Mouse (Mus musculus): ENCODE data around the gene Qrsl1. TPM values are rescaled to one million over a fixed set of nuclear protein-coding genes. Genes with fewer than 3 reads are reported as not detected.

Qrsl1 gene
- polyA plus RNA-seq, 1 experiment from 2014 or later: 24.2 TPM

GRCm38 (mm10) chr10:43855916-43856315 is 45.6 kb downstream of the Qrsl1 start:
- Histone ChIP-seq H3K4me2 (replicated peaks) (no peak overlapping the region), H3K27me3 (no peaks in the 10 kb centered on the region), H3K4me1 (no peaks in the 10 kb centered on the region), H3K9me3 (no peaks in the 10 kb centered on the region), H3K27ac (replicated peaks) (no peak overlapping the region), H3K4me3 (no peak overlapping the region), H3K9ac (replicated peaks) (no peak overlapping the region), H3K36me3 (no peaks in the 10 kb centered on the region)
- 96% methylated on average over 9 of the region's 9 CpGs for WGBS
- ATAC-seq (replicated peaks): no peak

GRCm38 (mm10) chr10:43851898-43852297 is 49.6 kb downstream of the Qrsl1 start:
- no peak for ATAC-seq (replicated peaks)
- Histone ChIP-seq H3K36me3 (no peaks in the 10 kb centered on the region), H3K9me3 (no peaks in the 10 kb centered on the region), H3K27me3 (no peaks in the 10 kb centered on the region), H3K27ac (replicated peaks) (no peak overlapping the region), H3K4me3 (no peak overlapping the region), H3K9ac (replicated peaks) (no peak overlapping the region), H3K4me2 (replicated peaks) (no peak overlapping the region), H3K4me1 (no peaks in the 10 kb centered on the region)
- WGBS: 89% methylated on average over 5 of the region's 5 CpGs

- ATAC-seq (replicated peaks): no peak
- no peak overlapping the region for H3K9ac ChIP-seq (replicated peaks)
- H3K27me3 ChIP-seq: no peaks in the 10 kb centered on the region
- H3K4me1 ChIP-seq: no peaks in the 10 kb centered on the region
- 87% methylated on average over 3 of the region's 3 CpGs for WGBS
- no peaks in the 10 kb centered on the region for H3K9me3 ChIP-seq
- H3K27ac ChIP-seq (replicated peaks): no peak overlapping the region
- H3K4me2 ChIP-seq (replicated peaks): no peak overlapping the region
- no peak overlapping the region for H3K4me3 ChIP-seq
- H3K36me3 ChIP-seq: no peaks in the 10 kb centered on the region
These were observed 52.1 kb downstream of the Qrsl1 start for GRCm38 (mm10) chr10:43849478-43849877.

- ATAC-seq (replicated peaks): no peak
- 76% methylated on average over 2 of the region's 2 CpGs for WGBS
- no peaks in the 10 kb centered on the region for H3K9me3 ChIP-seq
- no peaks in the 10 kb centered on the region for H3K4me1 ChIP-seq
- no peak overlapping the region for H3K9ac ChIP-seq (replicated peaks)
- H3K36me3 ChIP-seq: no peaks in the 10 kb centered on the region
- H3K4me2 ChIP-seq (replicated peaks): no peak overlapping the region
- H3K27me3 ChIP-seq: no peaks in the 10 kb centered on the region
- H3K4me3 ChIP-seq: no peak overlapping the region
- no peak overlapping the region for H3K27ac ChIP-seq (replicated peaks)
These were observed 55.4 kb downstream of the Qrsl1 start for GRCm38 (mm10) chr10:43846141-43846622.

- WGBS: 68% methylated on average over 3 of the region's 3 CpGs
- Histone ChIP-seq H3K4me1 (no peaks in the 10 kb centered on the region), H3K4me3 (no peak overlapping the region), H3K27me3 (no peaks in the 10 kb centered on the region), H3K9me3 (no peaks in the 10 kb centered on the region), H3K27ac (replicated peaks) (no peak overlapping the region), H3K36me3 (no peaks in the 10 kb centered on the region), H3K9ac (replicated peaks) (no peak overlapping the region), H3K4me2 (replicated peaks) (no peak overlapping the region)
- ATAC-seq (replicated peaks): no peak
These were observed 56.1 kb downstream of the Qrsl1 start for GRCm38 (mm10) chr10:43845442-43845841.

GRCm38 (mm10) chr10:43841441-43841840 is 60.1 kb downstream of the Qrsl1 start:
- no peak for ATAC-seq (replicated peaks)
- Histone ChIP-seq H3K4me2 (replicated peaks) (no peak overlapping the region), H3K4me1 (no peaks in the 10 kb centered on the region), H3K4me3 (no peak overlapping the region), H3K9me3 (no peaks in the 10 kb centered on the region), H3K9ac (replicated peaks) (no peak overlapping the region), H3K36me3 (no peaks in the 10 kb centered on the region), H3K27me3 (no peaks in the 10 kb centered on the region), H3K27ac (replicated peaks) (no peak overlapping the region)
- 88% methylated on average over 5 of the region's 5 CpGs for WGBS

DNA sequence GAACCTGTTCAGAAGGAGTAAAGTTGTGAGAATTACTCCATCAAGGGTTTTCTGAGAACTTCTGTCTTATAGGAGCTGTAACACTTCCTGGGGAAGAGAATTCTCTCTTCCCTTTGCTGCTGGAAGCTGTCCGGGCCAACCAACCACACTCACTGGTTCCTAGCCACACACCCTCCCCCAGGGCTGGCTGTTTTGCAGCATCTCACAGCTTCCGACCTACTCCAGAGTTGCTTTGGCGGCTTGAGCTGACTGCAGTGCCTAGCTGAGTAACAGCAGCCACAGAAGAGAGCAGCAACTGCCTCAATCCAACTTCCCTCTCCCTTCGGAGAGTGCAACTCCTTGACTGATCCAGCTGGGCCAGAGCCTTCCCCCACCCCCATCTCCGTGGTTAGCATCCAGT is 68.7 kb downstream of the Qrsl1 start:
- Histone ChIP-seq H3K9me3 (no peaks in the 10 kb centered on the region), H3K9ac (replicated peaks) (no peak overlapping the region), H3K4me2 (replicated peaks) (no peak overlapping the region), H3K36me3 (no peaks in the 10 kb centered on the region), H3K27ac (replicated peaks) (no peak overlapping the region), H3K4me3 (no peak overlapping the region), H3K27me3 (no peaks in the 10 kb centered on the region), H3K4me1 (no peaks in the 10 kb centered on the region)
- ATAC-seq (replicated peaks): no peak
- 33% methylated on average over 5 of the region's 5 CpGs for WGBS

DNA sequence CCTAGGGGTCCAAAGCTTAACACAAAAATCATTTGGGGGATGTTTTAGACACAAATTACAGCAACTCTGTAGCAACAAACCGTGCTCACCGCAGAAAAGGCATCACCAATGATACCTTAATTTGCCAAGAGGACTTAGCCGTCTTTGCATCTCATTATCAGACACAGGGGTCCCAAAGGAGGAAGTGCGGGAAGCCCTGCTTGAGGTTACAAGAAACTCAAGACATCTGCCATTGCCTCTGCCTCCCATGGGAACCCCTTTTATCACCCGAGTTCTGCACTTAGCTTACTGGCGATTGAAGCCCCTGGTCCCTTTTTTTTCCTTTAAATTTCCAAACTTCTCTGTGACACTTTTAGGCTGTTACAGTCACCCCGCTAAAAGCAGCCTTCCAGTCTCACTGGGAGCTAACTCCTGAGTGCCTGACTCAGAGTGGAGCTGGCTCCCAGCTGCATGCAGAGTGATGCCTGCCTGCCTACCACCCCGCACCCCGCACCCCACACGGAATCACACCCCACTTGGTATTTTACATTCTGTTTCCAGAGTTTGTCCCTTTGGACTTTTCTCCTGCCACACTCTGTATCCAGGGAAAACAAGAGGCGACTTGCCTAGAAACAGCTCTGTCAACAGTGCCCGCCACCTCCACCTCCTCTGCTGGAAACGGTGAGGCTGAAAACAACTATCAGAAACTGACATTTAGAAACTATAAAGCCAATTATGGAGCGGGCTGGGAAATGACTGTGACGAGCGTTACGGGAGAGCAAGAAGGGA is 71.1 kb downstream of the Qrsl1 start:
- H3K27ac ChIP-seq (replicated peaks): no peak overlapping the region
- WGBS: 36% methylated on average over 17 of the region's 17 CpGs
- no peak overlapping the region for H3K4me3 ChIP-seq
- no peaks in the 10 kb centered on the region for H3K36me3 ChIP-seq
- no peak overlapping the region for H3K4me2 ChIP-seq (replicated peaks)
- ATAC-seq (replicated peaks): no peak
- H3K27me3 ChIP-seq: no peaks in the 10 kb centered on the region
- no peaks in the 10 kb centered on the region for H3K9me3 ChIP-seq
- H3K9ac ChIP-seq (replicated peaks): no peak overlapping the region
- H3K4me1 ChIP-seq: no peaks in the 10 kb centered on the region

GRCm38 (mm10) chr10:43828686-43829015 is 72.9 kb downstream of the Qrsl1 start:
- no peaks in the 10 kb centered on the region for H3K9me3 ChIP-seq
- H3K4me1 ChIP-seq: no peaks in the 10 kb centered on the region
- no peak overlapping the region for H3K9ac ChIP-seq (replicated peaks)
- WGBS: 82% methylated on average over 10 of the region's 10 CpGs
- ATAC-seq (replicated peaks): no peak
- no peaks in the 10 kb centered on the region for H3K27me3 ChIP-seq
- H3K4me3 ChIP-seq: no peak overlapping the region
- H3K4me2 ChIP-seq (replicated peaks): no peak overlapping the region
- H3K27ac ChIP-seq (replicated peaks): no peak overlapping the region
- no peaks in the 10 kb centered on the region for H3K36me3 ChIP-seq

- H3K4me2 ChIP-seq (replicated peaks): no peak overlapping the region
- no peak overlapping the region for H3K27ac ChIP-seq (replicated peaks)
- H3K9ac ChIP-seq (replicated peaks): no peak overlapping the region
- no peak for ATAC-seq (replicated peaks)
- H3K9me3 ChIP-seq: no peaks in the 10 kb centered on the region
- H3K36me3 ChIP-seq: no peaks in the 10 kb centered on the region
- no peak overlapping the region for H3K4me3 ChIP-seq
- H3K4me1 ChIP-seq: no peaks in the 10 kb centered on the region
- H3K27me3 ChIP-seq: no peaks in the 10 kb centered on the region
- WGBS: 93% methylated on average over 10 of the region's 10 CpGs
These were observed 73.4 kb downstream of the Qrsl1 start for GRCm38 (mm10) chr10:43827958-43828685.

DNA sequence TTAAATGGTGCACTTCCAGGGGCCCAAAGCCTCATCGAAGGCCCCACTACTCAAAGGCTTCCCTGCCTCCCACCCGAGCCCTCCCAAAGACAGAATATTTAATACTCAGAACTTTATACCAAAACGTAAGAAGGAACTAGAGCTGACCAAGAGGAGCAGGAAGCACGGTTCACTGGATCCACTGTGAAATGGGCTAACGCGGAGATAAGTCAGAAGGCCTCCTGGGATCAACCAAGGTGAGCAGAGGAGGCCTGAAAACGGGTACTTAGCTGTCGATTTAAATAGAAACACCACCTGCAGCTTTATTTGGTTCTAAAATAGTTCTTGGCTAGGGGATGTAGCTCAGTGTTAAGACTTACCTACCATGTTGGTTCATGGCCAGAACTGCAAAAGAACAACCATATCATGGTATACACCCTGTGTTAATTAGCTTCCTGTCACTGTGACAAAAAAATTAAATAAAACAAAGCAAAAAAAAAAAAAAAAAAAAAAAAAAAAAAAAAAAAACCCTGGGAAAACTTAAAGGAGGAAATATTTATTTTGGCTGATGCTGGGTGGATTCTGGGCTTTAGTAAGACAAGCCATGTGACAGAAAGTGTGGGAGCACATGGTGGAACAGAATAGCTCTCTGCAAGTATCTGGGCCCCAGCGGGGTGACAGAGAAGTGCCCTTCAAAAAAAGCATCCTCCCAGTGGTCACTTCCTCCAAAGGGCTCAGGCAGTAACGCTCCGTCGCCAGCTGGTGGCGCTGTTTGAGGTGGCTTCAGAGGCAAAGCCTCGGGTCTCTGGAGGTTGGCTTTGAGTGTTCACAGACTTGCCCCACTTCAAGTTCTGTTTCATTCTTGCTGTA is 74.5 kb downstream of the Qrsl1 start:
- H3K4me1 ChIP-seq: no peaks in the 10 kb centered on the region
- no peaks in the 10 kb centered on the region for H3K36me3 ChIP-seq
- no peaks in the 10 kb centered on the region for H3K9me3 ChIP-seq
- no peak overlapping the region for H3K9ac ChIP-seq (replicated peaks)
- no peak overlapping the region for H3K27ac ChIP-seq (replicated peaks)
- no peak overlapping the region for H3K4me2 ChIP-seq (replicated peaks)
- 86% methylated on average over 14 of the region's 14 CpGs for WGBS
- no peaks in the 10 kb centered on the region for H3K27me3 ChIP-seq
- ATAC-seq (replicated peaks): no peak
- no peak overlapping the region for H3K4me3 ChIP-seq

GRCm38 (mm10) chr10:43825696-43826095 is 75.8 kb downstream of the Qrsl1 start:
- H3K9me3 ChIP-seq: no peaks in the 10 kb centered on the region
- H3K4me2 ChIP-seq (replicated peaks): no peak overlapping the region
- H3K27me3 ChIP-seq: no peaks in the 10 kb centered on the region
- 98% methylated on average over 6 of the region's 6 CpGs for WGBS
- no peaks in the 10 kb centered on the region for H3K36me3 ChIP-seq
- no peaks in the 10 kb centered on the region for H3K4me1 ChIP-seq
- H3K4me3 ChIP-seq: no peak overlapping the region
- no peak for ATAC-seq (replicated peaks)
- no peak overlapping the region for H3K27ac ChIP-seq (replicated peaks)
- no peak overlapping the region for H3K9ac ChIP-seq (replicated peaks)

Data from forebrain, embryonic 15.5 days (tissue).